Mouse (Mus musculus): ENCODE data around the gene Adamts12.

GRCm38 (mm10) chr15:11392903-11393302 is 328.3 kb downstream of the Adamts12 start:
- TF ChIP-seq POLR2A (IDR thresholded peaks at IDR 0.05; ENCODE audit: borderline replicate concordance, extremely low read depth, insufficient read depth, insufficient read length, poor library complexity, severe bottlenecking) (no peak), CTCF (IDR thresholded peaks at IDR 0.05; ENCODE audit: borderline replicate concordance, extremely low read depth, insufficient read depth, insufficient read length) (no peak)

Data from brain, embryonic 14.5 days (tissue).